Mouse (Mus musculus) liver, adult 2 months (tissue): ENCODE data around the gene Mcoln3.

Experiments used
- CTCF ChIP-seq: fragments of 200-500 bp; IDR thresholded peaks from 2 replicates; pipeline ENCODE4 v1.5.1; 2011; ENCODE audit warnings: low read depth, low read length, control low read depth
- POLR2A ChIP-seq: fragments of 200-500 bp; IDR thresholded peaks from 2 replicates; pipeline ENCODE4 v1.6.1; 2011; ENCODE audit warnings: low read length, control low read depth; ENCODE audit not compliant: insufficient read depth; ENCODE audit errors: extremely low read depth

DNA sequence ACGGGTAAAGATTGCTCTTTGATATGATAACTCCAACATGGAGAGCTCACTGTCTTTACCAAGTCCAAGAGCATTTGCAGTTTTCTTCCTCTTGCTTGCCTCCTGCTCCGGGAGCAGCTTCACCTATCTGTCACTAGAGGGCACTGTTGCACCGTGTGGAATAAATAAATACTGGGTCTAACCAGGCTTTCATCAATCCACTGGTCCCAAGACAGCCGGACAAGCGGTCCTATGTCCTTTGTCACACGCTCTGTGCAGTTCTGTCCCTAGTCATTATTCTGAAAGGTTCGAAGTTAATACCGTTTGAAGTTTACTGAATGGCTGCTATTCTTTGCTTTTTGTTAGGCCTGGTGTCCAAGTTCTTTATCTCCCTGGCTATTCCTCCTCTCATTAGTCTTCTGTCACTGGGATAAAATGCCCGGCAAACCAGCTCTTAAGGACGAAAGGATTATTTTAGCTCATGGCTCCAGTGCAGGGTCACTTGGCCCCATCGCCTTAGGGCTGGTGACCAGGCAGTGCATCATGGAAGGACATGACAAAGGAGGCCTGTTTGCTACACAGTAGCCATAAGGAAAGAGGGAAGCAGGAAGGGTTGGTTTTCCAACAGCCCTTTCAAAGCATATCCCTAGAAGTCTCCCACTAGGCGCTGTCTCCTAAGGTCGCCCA is 67.9 kb downstream of the Mcoln3 start:
- TF ChIP-seq CTCF, result peak; percentile 76
- TF ChIP-seq POLR2A, result no peak
